Mouse (Mus musculus): Measurements from ENCODE around the gene Adm.
"Not testable (repeated sequence)": the region's sequence is repeated elsewhere in the genome, so short reads cannot be mapped to it uniquely, and the experiment has no call there.

Gene Adm

DNA sequence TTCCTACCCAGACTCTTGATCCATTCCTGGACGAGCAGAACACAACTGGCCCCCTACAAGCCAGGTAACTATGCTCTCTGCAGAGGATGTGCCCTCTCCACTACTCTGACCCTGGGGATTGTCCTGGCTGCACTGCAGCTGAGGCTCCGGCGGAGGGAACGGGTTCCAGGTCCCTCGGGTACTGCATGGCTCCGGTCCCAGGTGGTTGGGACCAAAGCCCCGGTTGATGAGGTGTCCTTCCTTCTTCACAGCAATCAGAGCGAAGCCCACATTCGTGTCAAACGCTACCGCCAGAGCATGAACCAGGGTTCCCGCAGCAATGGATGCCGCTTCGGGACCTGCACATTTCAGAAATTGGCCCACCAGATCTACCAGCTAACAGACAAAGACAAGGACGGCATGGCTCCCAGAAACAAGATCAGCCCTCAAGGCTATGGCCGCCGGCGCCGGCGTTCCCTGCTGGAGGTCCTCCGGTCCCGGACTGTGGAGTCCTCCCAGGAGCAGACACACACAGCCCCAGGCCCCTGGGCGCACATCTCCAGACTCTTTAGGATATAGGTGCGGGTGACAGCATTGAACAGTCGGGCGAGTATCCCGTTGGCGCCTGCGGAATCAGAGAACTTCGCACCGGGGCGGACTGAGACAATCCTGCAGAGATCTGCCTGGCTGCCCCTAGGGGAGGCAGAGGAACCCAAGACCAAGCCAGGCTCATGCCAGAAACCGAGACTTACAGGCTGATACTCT lies 1.3 kb downstream of the Adm start:
- DNase-seq (ENCODE audit: low read depth, low spot score), result no peak

DNA sequence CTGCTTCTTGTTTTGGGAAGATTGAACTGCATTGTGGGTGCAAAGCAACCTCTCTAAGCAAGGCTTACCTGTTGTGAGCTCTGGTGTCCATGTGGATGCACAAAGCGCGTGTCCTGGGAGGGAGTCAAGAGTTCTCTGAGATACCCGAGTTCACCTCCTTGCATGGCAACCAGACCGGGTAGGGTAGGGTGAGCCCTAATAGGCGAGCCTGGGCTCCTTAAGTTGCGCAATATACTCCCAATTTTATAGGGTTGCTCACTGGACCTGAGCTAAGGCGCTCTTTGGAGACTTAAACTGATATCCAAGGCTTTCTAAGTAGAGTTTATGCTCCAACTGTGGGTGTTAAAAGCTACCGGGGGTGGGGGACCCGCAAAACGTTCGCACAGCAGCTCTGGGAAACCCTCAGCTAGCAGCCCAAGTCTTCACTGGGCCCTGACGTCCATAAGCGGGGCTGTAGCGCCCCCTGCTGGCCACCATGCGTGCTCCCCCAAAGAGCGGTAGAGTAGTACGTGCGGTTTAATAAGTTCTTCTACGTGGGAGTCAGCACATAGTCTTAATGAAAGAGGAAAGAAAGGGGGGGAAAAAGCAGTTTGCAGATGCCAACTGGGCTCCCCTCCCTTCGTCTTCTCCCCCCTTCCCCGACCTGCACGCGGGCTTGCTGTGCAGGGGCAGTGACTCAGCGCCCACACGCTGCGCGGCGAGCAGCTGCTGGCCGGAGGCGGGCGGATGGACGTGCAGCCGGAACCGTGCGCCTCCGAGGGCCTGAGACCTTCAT lies 2.6 kb downstream of the Adm start:
- peak; percentile 74 for DNase-seq (ENCODE audit: low read depth, low spot score)

DNA sequence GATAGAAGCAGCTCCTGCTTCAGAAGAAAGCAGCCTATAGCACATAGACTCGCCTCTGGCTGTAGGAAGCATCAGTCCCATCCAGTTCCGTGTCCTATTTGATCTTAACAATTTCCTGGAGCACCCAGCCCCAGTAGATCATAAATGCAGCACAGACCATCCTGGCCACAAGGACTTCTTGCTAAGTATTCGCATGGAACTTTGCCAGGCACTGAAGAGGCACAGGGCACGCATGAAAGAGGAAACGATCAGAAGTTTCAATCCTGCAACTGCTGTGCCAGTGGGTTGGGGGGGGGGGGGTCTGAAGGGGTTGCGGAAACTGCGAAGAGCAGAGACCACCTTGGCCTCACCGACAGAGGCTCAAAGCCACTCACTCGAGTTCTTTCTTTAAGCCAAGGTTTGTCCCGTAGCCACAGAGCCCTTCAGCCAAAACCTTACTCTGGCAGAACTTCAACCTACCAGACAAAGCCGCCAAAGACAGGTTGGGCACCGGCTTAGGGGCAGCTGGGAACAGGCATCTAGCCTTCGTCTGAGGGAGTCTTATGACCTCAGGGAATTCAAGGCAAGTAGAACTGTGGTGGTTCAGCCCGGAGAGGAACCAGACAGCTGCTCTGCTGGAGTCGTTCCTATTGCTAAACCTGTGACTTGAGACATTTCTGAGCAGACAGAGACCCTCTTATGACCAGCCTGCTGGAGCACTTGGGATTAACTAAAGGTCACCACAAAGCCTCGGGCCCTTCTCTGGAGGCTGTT lies 3.9 kb downstream of the Adm start:
- no peak for DNase-seq (ENCODE audit: low read depth, low spot score)

DNA sequence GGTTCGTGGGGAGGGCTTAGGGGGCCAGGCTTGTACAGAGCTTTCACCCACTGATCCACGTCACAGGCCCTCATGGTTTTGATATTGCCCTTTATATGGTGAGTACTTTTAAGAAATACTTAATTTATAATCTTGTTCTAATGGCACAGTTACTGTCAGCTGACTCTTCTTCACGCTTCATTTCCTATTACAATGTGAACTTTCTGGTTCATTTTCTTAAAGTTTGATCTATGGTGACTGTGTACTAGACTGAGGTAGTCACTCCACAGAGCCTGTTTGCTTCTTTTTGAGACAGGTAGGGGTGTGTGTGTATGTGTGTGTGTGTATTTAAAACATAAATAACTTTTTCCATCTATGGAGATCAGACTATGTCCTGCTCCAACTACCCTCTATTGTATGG lies 8.5 kb downstream of the Adm start:
- no peak for DNase-seq (ENCODE audit: low read depth, low spot score)

DNA sequence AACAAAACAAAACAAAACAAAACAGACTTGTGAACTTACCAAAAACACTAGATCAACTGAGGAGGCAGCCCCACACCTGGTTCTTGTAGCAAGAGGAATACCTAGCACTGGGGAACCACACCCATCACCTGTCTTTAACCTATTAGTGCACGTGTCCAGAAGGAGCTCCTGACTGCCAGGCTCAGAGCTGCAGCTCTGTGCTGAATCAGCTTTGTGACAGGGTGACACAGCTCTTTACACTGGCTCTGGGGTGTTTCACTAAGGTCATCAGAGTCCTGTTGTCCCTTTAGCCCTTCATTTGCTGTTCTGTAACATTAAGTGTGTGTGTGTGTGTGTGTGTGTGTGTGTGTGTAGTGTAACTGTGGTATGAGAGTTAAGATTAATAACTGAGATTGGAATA lies 9.1 kb downstream of the Adm start:
- DNase-seq (ENCODE audit: low read depth, low spot score), result no peak

DNA sequence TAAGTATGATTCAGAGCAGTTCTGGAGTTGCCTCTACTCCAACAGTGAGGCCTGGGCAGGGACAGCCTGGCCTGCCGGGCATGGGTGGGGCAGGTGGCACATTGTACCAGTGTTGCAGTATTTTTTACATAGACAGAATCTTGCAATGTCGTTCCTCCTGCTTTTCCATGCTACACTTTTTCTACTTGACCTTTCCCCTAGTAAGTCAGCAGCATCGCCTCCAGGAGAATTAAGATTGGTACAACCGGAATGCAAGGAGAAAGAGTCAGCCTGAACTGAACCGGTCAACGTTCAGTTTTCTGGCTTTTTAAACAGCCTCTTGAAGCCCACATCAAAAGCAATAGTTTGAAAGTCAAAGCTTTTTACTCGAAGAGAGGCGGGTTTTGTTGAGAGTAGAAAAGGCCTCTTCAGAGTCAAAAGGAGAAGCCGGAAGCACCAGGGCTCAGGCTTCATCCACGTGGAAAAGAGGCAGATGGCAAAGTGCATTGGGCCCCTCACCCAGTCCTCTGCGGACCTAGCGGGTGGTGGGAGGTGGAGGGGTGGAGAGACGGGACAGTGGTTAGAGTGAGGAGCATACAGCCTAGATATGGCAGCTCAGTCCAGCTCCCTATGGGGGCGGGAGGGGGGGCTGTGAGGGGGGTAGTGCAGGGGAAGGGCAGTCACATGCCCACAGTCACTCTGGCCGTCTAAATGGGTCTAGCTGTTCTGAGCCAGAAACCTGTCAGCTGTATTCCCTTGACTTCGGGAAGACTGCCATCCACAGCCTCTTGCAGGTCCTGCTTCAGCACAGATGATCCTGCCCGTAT lies 11.0 kb downstream of the Adm start:
- DNase-seq (ENCODE audit: low read depth, low spot score), result no peak

DNA sequence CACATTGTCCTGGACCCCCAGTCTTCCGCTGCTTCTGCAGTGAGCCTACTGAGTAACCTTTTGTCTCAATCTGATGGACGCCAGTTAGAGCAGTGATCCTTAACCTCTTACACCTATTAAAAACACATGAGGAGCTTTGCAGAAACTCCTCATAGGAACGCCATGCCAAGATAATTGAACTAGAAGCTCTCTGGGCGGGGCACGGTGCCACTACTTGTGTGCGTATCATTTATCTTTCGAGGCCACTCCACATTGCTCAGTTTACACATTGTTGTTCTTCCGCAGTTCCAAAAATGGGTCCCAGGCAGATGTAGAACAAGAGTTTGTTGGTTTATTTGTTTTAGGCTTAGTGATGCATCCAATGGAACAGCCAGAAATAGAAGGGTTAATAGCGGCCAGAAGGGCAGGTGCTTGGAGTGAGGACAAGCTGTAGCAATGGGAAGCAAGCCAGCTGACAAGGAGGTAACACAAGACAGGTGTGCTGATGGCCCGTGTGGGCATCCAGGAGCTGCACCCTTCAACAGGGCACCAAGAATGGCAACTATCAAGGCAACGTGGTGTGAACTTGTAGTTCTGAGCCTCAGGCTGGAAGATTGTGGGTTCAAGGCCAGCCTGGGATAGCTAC lies 11.9 kb downstream of the Adm start:
- no peak for DNase-seq (ENCODE audit: low read depth, low spot score)

DNA sequence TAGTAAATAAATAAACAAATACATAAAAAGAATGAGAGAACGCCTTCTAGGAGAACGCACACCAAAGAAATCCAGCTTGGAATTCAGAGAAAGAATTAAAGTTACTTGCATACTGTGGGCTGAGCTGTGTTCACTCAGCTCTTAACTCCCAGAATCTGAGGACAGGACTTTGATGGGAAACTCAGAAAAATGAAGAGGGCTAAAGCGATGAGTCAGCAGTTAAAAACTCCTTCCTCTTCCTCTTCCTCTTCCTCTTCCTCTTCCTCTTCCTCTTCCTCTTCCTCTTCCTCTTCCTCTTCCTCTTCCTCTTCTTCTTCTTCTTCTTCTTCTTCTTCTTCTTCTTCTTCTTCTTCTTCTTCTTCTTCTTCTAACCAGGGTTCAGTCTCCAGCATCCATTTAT lies 12.5 kb downstream of the Adm start:
- not testable (repeated sequence) for DNase-seq (ENCODE audit: low read depth, low spot score)

DNA sequence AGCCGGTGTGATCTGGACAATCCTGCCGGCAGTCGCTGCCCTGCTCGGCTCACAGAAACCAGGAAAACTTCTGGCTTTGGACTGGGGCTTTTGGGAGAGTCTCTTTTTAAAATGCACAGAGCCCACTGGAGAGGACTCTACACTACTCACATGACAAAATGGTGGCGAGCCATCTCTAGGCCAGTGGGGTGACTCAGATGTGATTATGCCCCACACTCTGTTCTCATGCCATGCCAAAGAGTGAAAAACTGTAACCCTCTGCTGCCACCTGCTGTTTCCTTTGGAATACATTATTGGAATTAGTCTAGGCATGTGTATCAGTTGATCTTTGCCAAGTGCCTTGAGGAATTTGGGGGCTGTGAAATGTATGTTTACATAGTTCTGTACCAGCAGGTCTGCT lies 17.9 kb downstream of the Adm start:
- DNase-seq (ENCODE audit: low read depth, low spot score), result peak; percentile 57

DNA sequence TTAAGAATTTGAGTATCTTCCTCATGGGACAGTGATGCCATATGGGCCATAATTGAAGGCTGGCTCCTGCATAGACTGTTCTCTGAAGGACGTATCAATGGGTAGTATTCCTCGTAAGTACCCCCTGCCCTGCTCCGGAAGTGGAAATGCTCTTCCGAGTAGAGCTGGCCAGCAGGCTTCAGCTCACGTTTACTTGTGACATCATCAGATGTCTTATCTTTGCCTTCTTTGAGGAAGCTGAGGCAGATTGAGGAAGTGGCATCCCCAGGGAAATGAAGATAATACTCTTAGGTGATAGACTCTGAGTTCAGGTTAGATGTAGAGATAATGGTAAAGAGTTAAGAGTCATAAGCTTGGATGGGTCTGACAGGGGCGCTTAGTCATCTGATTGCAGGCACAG lies 18.4 kb downstream of the Adm start:
- DNase-seq (ENCODE audit: low read depth, low spot score), result no peak

DNA sequence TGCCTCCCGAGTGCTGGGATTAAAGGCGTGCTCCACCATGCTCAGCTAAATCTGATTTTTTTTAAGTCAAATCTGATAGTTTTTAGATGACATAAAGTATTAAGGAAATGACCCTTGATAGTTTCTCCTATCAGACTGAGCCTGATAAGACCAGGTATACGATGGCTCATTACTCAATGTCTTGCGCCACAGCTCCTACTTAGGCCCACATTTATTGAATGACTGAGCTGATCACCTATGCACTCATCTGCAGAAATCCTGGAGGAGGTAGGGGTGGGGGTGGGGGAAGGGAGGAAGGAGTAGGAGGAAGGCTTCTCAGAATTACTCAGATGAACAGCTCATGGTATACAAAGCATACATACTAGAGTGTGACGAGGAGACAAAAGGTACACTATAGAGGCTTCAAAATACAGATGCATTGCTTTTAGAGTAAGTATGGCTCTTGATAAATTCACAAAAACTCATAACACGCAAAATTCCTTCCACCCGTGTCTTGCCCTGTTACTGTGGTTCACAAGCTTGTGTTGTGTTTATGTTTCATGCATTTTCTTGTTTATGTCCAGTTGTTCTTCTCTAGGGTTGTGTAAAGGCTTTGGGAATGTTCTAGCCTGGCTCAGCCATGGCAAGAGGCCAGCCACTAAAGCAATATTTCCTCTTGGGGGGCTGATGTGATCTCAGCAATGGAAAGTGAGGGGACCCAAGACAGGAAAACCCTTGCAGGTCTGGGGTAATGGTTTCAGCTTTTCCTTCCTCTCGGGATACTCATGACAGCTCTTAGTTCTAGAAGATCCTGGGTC lies 19.3 kb downstream of the Adm start:
- no peak for DNase-seq (ENCODE audit: low read depth, low spot score)

DNA sequence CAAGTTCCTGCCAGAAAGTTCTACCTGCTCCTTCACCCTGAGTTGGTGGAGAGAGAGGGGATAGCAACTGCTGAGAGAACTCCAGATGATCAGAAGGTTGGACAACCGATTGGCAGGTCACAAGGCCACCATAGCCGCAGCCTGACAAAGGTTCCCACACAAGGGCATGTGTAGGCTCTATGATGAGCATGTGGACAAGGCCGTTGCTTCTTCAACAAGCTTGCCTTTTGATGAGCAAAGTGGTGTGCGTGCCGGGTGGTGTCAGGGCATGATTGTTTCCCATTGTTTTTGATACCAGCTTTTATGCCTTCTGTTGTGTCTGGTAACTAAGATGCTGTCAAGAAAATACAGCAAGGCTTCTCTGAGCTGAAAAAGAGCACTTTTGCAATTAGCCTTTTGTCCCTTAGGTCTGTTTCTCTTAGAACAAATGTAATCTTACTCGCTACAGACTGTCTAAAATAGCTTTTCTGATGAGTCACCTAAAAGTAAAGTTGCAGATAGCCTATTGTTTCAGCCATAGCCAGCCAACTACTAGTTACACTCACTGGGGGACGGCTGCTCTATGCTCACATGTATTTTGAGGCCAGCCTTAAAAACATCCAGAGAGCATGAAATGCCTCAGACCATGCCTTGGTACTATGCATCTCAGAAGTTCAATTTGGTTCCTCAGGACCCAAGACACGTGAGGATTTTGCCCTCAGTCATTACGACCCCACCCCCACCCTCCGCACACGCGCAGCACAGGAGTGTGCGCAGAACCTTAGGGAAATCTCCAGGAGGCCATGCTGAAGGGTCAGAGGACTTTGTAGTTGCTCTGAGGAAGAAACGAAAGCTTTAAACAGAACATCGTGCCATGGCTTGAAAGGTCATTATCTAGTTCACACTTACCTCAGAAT lies 20.3 kb downstream of the Adm start:
- no peak for DNase-seq (ENCODE audit: low read depth, low spot score)

DNA sequence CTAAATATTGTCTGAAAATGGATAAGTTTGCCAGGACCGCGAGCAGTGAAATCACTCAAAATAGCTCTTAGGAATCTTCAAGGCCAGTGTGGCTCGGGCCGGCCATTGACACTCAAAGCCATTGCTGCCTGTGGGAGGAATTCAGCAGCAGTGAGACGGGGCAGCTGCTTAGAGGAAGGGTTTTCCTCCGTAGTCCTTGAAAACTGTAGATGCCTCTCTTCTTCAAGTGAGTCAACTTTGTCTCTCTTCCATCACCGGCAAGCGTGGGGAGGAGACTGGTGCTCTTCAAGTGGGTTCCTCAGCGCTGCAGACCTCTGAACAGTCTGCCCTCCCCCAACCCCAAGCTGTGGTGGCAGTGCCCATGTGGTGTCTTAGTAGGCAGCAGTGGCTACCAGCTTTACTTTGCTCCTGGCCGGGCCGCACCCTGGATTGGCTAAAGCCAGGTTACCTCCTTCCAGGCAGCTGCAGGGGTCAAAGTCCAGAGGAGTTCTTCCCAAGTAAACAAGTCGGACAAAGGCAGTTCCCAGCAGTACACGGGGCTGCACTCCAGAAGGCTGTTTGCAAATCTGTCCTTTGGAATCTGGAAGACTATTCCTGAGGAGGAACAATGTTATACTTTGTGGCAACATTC lies 21.1 kb downstream of the Adm start:
- no peak for DNase-seq (ENCODE audit: low read depth, low spot score)

DNA sequence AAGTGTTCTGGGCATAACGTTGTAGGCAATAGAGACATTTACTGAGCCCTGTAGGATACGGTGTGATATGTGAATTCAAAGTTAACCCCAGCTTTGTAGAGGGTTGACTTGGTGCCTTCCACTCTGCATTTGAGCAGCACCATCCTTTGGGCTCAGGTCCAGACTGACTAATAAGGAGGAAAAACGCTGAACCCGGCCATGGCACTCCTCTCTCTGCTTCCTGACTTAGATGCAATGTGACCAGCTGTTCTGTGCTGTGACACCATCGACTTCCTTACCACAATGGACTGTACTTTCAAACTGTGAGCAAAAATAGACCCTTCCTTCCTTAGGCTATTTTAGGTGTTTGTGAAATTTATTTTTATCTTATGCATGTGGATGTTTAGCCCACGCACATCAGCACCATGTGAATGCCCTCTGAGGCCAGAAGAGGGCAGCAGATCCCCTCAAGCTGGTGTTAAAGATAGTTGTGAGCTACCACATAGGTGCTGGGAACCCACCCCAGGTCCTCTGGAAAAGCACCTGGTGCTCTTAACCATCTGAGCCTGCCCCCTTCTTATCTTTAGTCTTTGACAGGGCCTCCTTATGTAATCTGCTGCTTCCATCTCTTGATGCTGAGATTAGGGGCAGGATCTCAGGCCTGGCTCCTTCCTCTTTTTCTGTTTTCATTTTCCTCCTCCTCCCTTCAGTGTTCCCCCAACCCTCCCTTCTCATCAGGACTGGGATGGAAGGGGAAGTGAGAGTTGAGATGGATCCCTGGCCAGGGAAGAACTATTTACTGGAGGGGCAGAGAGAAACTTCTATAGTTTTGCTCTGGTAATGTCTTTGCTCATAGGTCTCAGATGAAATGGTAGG lies 21.9 kb downstream of the Adm start:
- DNase-seq (ENCODE audit: low read depth, low spot score), result no peak

DNA sequence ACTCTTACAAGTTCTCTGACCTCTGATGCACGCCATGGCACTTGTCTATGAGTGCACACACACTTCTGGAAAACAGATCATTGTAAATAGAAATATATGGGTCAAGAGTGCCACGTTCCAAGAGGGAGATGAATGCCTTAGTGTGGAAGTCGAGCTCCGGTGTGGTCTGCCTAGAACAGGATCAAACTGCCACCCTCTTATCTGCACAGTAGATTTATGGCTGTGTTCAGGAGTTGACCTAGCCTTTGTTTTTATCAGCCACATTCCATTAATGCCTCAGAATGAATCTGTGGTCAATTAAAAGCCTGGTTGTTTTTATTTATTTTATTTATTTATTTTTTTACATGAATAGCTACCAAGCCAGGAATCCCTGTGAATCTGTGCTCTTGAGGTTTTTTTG lies 23.0 kb downstream of the Adm start:
- no peak for DNase-seq (ENCODE audit: low read depth, low spot score)

DNA sequence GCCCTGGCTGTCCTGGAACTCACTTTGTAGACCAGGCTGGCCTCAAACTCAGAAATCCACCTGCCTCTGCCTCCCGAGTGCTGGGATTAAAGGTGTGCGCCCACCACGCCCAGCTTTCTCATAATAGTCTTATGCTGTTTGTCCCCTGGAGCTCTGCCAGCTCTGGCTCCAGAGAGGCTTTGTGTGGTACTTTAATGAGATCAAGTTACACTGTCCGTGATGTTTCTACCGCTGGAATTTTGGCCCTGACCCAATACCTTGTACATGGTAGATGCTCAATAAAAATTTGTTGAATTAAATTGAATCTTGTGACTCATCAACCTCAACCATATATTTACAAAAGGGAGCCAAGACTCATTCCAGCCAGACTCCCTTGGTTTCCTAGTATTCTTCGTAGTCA lies 23.6 kb downstream of the Adm start:
- DNase-seq (ENCODE audit: low read depth, low spot score), result no peak

DNA sequence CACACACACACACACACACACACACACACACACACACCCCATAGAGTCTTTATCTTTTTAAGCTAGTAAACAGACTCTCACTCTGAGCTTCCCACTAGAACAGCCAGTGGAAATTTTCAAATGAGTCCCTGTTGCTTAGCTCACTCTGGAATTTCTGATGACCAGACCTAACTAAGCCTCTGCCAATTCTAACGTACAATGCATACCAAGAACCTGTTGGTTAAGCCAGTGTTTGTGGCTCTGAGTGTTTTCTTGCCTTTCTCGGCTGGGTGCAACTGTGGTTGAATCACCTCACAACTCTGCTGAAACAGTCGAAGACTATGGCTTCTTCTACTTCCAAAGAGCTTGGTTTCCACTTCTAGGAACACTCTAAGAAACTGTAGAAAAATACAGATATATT lies 27.8 kb downstream of the Adm start:
- DNase-seq (ENCODE audit: low read depth, low spot score), result no peak

DNA sequence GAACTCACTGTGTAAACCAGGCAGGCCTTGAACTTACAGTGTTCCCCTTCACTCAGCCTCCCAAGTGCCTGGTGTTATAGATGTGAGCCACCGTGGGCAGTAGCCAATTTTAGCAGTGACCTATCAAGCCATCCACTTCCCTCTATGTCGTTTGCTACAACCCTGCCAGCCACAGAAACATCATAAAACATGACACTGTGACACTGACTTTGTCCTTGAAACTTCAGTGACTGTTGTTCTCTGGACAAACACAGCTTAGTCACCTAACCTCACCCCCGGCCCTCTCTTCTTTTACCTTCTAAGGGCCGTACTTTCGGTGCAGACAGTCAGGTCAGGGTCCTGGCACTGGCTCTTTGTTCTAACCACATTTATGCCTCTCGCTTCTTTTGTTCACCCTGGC lies 28.5 kb downstream of the Adm start:
- DNase-seq (ENCODE audit: low read depth, low spot score), result no peak

All from retina, adult 2 months (tissue).